Mouse (Mus musculus) lung, adult 18-20 months (tissue): Measurements from ENCODE around the gene Atrnl1.

Experiments
- DNase-seq, 2 experiments: peaks; one replicate each; pipeline ENCODE4 v3.0.0; 2022; ENCODE audit warnings: mixed read lengths in 2 of 2

The Atrnl1 gene

DNA sequence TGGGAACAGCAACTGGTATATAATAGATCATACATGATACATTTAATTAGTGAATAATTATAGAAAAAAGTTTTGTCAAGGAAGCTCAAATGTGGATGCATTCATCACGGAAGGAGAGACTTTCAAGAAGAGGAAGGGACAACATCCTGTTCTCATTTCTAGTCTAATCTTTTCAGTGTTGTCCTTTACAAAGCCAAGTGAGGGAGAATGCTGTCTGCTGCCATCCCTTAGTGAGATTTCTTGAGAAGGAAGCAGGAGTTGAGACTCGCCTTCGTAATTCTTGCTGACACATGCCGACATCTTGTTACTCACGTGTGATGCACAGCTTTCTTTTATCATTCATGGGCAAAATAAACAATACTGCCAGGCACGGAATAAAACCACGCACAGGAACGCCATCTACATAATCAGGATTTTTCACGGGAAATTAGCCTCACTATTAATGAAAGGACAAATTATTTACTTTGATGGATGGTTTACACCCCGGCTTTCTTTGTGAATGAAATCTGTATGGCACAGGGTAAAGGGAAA, 316.2 kb downstream of the Atrnl1 start:
- no peak for DNase-seq

- DNase-seq: no peak
These were observed 317.0 kb downstream of the Atrnl1 start for GRCm38 (mm10) chr19:57927566-57928523.

DNA sequence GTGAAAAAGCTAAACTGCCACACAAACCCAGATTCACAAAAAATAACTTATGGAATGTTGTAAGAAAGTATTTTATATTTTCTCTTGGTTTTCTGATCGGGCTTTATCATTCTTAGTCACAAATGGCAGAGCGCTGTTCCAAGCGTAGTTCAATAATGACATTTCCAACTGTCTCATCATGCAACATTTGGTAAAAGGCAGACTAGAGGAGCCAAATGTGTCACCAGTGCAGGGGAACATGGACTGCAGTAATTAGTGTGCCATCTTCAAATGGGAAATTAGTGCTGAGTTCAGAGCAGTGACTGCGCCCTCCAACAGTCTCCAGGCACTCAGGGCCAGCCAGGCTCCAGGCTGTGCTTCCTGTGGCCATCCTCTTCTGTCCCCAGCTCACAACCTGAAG, 320.8 kb downstream of the Atrnl1 start:
- no peak for DNase-seq

GRCm38 (mm10) chr19:57936865-57937264, 326.0 kb downstream of the Atrnl1 start:
- DNase-seq: no peak

DNA sequence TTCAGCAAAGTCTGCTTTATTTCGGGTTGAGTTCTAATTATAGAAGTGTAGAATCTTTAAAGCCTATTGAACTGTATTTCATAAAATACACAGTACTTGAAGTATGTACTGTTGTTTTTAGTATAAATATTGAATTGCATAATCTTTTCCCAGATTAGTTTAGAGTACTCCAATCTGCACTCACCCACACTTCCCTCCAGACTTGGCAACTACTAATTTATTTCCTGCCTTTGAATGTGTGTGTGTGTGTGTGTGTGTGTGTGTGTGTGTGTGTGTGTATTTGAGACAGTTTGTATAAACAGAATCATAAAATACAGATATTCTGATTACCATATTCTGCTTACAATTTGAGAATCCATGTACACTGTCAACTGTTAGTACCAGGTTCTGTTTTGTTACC, 328.3 kb downstream of the Atrnl1 start:
- DNase-seq: no peak

DNA sequence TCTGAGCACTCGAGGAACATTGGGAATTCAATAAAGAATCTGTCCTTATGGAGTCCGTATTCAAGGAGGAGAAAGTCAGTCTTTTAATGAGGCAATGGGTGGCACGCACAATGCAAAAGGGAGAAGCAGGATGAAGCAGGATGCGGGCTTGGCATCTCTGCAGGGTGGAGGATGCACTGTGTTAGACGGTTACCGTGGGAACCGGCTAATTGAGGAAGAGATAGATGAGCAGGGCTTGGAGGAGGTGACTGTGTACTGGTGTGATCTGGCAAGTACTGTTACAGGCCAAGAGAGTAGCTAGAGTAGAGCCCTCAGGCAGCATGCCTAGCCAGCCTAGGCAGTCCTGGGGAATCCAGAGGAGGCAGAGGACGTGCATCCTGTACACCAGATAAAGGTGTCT, 330.7 kb downstream of the Atrnl1 start:
- no peak for DNase-seq

GRCm38 (mm10) chr19:57942281-57942680, 331.4 kb downstream of the Atrnl1 start:
- DNase-seq: no peak

DNA sequence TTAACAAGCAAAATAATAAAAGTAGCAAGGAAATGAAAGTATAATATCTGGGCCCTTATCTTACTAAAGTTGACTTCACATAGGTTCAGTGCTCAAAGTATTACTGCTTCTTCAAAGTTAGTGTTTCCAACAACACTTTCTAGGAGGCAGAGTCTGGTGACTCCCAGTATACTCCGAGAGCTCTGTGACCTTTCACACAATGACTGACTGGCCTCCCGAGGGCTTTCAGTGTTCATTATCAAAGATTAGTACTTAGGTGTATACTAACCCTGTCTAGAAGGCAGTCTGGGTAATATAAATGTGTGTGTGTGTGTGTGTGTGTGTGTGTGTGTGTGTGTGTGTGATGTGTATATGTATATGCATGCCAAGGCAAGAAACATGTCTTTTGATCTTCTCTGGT, 332.5 kb downstream of the Atrnl1 start:
- DNase-seq: no peak

DNA sequence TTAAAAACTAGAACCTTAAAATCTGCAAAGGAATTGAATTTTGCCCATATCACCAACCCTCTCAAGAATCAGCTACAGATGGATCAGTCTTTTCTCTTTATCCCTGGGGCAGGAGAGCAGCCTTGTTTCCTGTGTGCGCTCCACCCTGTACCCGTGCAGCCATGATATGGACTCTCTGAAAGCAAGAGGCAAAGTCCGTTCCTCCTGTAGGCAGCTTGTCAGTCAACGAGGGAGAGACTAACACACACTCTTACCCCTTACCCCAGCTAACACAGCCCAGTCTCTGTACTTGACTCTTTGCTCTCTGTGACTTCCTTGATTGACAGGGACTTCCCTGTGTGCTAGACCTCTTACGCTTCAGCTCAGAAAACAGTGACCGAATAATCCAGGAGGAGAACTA, 333.8 kb downstream of the Atrnl1 start:
- DNase-seq: no peak

DNA sequence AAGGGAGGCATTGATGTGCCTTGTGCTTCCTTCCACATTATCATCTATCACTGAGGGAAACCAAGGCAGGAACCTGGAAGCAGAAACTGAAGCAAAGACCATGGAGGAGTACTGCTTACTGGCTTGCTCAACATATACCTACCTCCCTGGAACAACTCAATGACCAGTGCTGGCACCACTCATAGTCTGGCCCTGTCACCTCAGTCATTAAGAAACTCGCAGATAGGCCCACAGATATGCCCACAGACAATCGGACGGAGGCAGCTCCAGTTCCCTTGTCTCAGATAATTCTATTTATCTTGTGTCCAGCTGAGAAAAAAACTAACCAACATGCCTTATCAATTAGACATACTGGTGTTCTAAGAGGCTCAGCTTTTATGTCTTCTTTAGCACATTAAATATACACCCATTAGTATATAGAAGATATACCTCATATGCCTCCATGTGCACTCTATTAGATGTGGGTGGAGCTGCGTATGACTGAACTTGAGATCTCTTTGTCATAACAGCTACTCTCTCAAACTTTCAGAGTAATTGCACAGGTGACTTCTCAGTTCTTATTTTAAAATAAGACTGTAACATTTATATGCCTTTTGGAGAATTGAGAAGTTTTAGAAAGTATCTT, 334.9 kb downstream of the Atrnl1 start:
- DNase-seq: no peak

DNA sequence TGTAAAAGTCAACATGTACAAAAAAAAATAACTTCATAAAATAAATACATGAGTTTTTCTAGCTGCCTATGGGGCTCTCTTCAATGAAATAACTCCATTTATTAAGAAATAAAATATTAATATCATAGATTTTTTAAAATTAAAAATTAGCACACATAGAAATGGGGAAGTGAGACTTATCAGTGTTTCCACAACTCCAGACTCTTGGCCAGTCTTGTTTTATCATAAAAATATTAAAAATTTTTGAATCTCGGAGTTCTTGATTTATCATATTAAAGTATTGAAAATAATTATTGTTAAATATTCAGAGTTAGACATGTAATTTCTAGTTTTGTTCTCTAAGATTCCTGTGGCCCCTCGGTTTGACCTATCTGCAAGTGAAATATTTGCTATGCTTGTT, 337.7 kb downstream of the Atrnl1 start:
- no peak for DNase-seq

DNA sequence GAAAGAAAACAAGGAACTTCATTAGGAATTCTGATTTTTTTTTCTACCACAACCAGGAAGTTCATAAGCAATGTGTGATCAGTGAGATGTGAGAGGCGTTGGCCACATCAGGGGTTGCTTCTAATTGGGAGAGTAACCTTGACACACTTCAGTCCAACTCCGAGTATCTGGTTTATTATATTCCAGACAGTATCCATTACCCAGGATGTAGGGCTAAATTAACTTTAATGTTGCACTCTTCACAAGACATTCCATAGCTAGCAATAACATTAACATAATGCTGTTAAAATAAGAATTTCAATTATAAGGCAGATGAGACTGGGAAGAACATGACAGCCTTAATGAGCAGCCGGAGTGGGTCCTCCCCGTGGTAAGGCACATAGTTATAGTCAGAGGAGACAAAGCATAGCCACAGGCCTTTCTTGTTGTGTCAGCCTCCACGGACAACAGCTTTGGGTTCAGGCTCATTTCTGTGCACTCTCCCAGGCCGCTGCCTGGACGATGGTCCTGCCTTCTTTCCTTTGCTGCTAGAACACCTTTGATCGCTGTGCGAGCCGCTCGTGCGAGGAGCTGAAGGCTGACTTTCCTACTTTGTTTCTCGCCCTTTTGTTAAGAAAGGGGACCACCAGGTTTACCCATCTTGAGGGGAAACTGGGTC, 338.6 kb downstream of the Atrnl1 start:
- no peak for DNase-seq

- no peak for DNase-seq
These were observed 343.3 kb downstream of the Atrnl1 start for GRCm38 (mm10) chr19:57954131-57954530.

- no peak for DNase-seq
These were observed 345.6 kb downstream of the Atrnl1 start for GRCm38 (mm10) chr19:57956459-57956858.

DNA sequence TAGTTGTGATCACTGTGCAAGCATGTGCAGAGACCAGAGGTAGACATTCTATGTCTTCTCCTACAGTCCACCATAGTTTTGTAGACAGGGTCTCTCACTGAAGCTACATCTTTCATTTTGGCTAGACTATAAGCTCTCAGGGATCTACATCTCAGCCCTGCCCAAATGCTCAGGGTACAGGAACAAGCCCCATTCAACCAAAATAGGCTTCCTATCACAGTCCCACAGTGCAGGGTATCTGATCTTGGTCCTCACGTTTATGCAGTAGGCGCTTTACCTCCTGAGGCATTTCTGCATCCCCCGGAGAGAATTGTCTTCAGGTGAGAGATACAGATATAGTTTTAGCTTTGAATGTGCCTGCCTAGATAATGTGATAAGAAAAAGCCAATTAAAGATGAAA, 346.5 kb downstream of the Atrnl1 start:
- no peak for DNase-seq

GRCm38 (mm10) chr19:57958154-57958553, 347.3 kb downstream of the Atrnl1 start:
- no peak for DNase-seq

GRCm38 (mm10) chr19:57958726-57959125, 347.9 kb downstream of the Atrnl1 start:
- DNase-seq: no peak

GRCm38 (mm10) chr19:57961321-57961720, 350.5 kb downstream of the Atrnl1 start:
- DNase-seq: no peak

DNA sequence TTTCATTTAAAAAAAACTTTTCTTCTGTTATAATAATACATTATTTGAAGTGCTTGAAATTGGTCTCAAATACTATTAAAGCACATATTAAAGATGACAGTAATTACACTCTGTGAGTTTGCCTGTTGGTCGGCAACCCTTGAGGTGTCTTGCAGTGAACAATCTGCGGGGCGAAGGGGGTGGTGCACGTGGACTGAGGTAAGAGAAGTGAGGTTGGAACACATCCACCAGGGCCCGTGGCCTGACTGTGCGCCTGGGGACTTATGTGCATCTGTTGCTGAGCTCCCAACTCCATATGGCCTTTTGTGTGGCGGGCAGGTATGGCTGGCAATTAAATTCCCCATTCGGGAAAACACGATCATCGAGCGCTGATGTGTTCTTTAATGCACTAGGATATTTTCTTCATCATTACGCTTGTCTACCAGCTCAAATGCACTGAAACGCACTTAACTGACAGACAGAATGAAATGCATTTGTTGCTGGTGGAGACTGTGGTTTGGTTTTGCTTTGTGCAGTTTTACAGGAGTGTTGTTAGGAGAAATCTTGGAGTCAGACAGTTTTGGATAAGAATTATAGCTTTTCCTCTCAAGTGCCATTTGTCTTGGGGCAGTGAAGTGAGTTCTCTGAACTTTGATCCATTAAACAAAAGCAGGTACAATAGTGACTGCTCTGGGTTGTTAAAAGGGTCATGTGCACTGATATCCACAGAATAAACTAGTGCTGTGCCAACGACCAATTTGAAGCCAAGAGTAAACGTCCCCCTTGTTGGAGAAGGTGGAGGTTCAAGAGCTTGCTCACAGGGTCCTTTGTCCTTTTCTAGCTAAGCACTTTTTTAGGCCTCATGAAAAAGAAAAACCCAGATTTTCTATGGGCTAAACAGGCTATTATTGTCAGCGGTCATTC, 351.2 kb downstream of the Atrnl1 start:
- DNase-seq: no peak

DNA sequence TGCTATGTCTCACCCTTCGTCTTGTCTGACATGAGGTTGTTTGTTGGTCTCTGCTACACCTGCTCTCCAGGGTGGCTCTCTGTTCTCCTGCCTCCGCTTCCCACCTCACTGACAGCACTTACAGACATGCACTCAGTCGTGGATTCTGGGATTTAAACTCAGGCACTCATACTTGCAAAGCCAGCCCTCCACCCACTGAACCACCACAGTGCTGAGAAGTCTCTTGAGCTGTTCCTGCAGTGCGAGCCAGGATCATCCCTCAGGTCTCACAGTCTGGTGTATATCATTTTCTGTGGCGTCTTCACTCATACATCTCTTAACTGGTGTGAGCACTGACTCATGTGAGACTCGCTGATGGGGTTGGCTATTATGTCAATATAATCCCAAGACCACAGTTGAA, 353.0 kb downstream of the Atrnl1 start:
- no peak for DNase-seq

GRCm38 (mm10) chr19:57969766-57970165, 358.9 kb downstream of the Atrnl1 start:
- no peak for DNase-seq

DNA sequence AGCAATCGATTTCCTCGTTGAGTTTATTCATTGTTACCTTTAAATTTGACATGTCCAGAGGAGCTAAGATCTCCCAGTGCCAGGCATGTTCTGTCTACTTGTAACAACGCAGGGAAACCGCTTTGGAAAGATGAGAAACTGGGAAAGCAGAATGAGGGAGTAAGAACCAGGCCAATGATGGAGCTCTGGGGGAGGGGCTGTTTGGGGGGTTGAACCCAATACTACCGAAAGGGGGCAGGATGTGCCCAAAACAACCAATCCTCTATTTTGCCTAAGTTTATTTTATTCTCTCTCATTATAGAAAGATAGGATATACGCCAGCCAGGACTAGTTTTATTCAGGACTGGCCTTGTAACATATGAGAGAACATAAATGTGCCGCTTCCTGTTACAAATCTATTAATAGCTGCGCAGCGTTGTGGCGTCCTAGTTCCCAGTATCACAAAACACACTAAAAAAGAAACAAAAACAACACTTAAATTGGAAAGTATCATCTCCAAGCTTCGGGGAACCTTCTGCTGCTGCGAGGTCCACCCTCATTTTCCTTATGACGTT, 359.6 kb downstream of the Atrnl1 start:
- no peak for DNase-seq
